Mouse (Mus musculus): ENCODE measurements around the gene Tppp2. TPM values are rescaled to one million over a fixed set of nuclear protein-coding genes. Genes with fewer than 3 reads are reported as not detected.

The Tppp2 gene
- polyA plus RNA-seq, 1 experiment from 2014 or later: not detected

DNA sequence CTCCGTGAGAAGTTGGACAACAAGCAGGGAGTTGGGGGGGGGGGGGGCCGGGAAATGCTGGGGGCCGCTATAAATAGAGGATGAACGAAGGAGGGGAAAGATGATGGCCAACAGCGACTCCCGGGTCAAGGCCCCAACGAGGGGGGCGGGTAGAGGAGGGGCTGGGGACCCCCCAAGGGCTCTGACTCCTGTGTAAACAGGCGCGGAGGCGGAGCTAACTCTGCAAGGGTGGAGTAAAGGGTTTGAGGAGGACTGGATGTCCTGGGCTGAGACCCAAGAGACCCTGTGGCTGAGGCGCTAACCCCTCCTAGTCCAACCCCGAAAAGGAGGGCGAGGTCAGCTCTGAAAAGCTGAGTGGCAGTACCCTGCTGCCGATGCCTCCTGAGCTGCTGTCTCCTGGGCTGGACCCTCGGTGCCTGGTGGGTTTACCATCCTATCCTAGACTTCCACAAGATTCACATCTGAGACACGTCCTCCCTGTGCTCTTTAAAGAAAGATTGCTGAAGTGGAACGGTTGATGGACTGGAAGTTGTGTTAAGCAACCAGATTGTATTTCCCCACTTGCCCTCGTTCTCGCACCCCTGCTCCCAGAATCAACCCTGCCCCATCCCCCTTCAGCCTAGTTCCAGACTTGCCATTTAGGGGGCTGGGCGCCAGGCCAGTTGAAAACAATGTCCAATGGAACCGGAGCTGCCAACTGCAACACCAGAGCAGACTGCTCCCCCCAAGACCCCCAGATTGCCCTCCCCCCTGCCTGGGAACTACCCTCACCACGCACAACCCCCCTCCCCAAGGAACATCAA lies 4.1 kb upstream of the Tppp2 start, which contains the start of gene Ndrg2:
Gene Ndrg2 (minus strand): TSS at position 199 of the 803 bp plus-strand sequence.
- Histone ChIP-seq H3K4me1 (replicated peaks; ENCODE audit: control insufficient read depth, insufficient read depth, low read length) (peaks cover 3% of the 10 kb centered on the region; the same call in 1 of the 2 replicates), H3K9ac (ENCODE audit: low read length) (peak within 1 kb of the TSS; percentile 61), H3K4me3 (ENCODE audit: low read depth, low read length) (peak within 1 kb of the TSS; percentile 49), H3K36me3 (ENCODE audit: control insufficient read depth, insufficient read depth, low read length) (no peaks in the 10 kb centered on the region), H3K9me3 (ENCODE audit: control insufficient read depth, low read length) (no peaks in the 10 kb centered on the region), H3K4me2 (ENCODE audit: low read depth, low read length, severe bottlenecking) (peak within 1 kb of the TSS; percentile 99), H3K27me3 (ENCODE audit: control insufficient read depth, insufficient read depth, low read length) (peaks cover 3% of the 10 kb centered on the region), H3K27ac (ENCODE audit: low read depth, low read length) (no peak within 1 kb of the TSS)
- DNase-seq (ENCODE audit: low spot score): peak; percentile 65
- whole genome bisulfite sequencing: 1% methylated on average over 23 of the region's 23 CpGs
- peak; percentile 75 for ATAC-seq (replicated peaks; ENCODE audit: low FRiP score)

DNA sequence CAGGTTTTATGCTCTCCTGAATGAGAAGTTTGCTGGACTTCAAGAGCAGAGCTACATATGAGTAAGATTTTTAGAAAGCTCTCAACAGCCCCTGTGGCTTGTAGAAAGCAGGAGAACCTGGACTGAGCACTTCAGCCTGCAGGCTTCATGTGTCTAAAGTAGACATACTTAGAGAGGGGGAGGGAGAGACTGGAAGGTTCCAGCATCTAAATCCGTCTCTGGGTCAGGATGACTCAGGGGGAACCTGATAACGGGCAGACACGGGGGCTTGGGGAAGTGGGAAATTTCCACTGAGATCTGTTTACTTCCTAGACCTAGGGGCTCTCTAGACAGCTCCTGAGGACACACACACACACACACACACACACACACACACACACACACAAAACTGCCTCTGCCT lies 3.2 kb upstream of the Tppp2 start:
- H3K4me2 ChIP-seq (ENCODE audit: low read depth, low read length, severe bottlenecking): no peak overlapping the region
- peaks cover 3% of the 10 kb centered on the region for H3K27me3 ChIP-seq (ENCODE audit: control insufficient read depth, insufficient read depth, low read length)
- no peak overlapping the region for H3K9ac ChIP-seq (ENCODE audit: low read length)
- ATAC-seq (replicated peaks; ENCODE audit: low FRiP score): no peak
- H3K4me3 ChIP-seq (ENCODE audit: low read depth, low read length): no peak overlapping the region
- no peak overlapping the region for H3K27ac ChIP-seq (ENCODE audit: low read depth, low read length)
- 46% methylated on average over 3 of the region's 3 CpGs for WGBS
- H3K4me1 ChIP-seq (replicated peaks; ENCODE audit: control insufficient read depth, insufficient read depth, low read length): peaks cover 3% of the 10 kb centered on the region; the same call in 1 of the 2 replicates
- H3K9me3 ChIP-seq (ENCODE audit: control insufficient read depth, low read length): no peaks in the 10 kb centered on the region
- no peaks in the 10 kb centered on the region for H3K36me3 ChIP-seq (ENCODE audit: control insufficient read depth, insufficient read depth, low read length)
- no peak for DNase-seq (ENCODE audit: low spot score)

DNA sequence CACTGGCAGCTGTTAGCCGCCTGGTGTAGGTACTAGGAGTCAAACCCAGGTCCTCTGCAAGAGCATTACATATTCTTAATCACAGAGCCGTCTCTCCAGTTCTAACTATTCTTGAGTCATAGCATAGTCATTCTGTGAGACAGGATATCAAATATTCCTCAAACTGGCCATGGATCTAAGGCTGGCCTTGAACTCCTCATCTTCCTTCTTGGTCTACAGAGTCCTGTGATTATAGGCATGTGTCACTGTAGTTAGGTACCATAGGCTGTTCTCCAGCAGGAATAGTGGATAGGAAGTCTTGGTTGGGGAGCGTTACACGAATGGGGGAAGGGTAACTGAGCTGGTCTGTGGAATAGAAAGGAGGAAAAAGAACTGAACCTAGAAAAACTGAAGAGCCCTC lies 1.7 kb upstream of the Tppp2 start:
- ATAC-seq (replicated peaks; ENCODE audit: low FRiP score): no peak
- Histone ChIP-seq H3K9ac (ENCODE audit: low read length) (no peak overlapping the region), H3K4me2 (ENCODE audit: low read depth, low read length, severe bottlenecking) (no peak overlapping the region), H3K27ac (ENCODE audit: low read depth, low read length) (no peak overlapping the region), H3K4me3 (ENCODE audit: low read depth, low read length) (no peak overlapping the region), H3K36me3 (ENCODE audit: control insufficient read depth, insufficient read depth, low read length) (no peaks in the 10 kb centered on the region), H3K4me1 (replicated peaks; ENCODE audit: control insufficient read depth, insufficient read depth, low read length) (peaks cover 3% of the 10 kb centered on the region; the same call in 1 of the 2 replicates), H3K27me3 (ENCODE audit: control insufficient read depth, insufficient read depth, low read length) (peaks cover 3% of the 10 kb centered on the region), H3K9me3 (ENCODE audit: control insufficient read depth, low read length) (no peaks in the 10 kb centered on the region)
- 79% methylated on average over 4 of the region's 4 CpGs for WGBS
- DNase-seq (ENCODE audit: low spot score): no peak

DNA sequence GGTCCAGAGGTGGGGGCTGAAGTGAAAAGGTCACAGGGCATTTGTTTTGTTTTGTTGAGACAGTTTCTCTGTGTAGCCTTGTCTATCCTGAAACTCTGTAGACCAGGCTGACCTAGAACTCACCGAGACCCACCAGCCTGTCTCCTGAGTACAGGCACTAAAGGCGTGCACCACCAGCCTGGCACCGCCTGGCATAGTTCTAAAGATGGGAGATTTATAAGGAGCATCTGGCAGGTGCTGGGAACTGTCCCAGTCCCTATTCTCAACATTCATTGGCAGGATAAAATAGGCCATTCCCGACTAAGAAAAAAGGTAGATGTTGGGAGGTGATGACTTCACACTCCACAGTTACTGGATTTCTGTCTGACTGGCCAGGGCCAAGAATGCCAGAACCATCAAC lies 741 bp downstream of the Tppp2 start:
- H3K27me3 ChIP-seq (ENCODE audit: control insufficient read depth, insufficient read depth, low read length): no peaks in the 10 kb centered on the region
- DNase-seq (ENCODE audit: low spot score): no peak
- H3K27ac ChIP-seq (ENCODE audit: low read depth, low read length): no peak overlapping the region
- no peak overlapping the region for H3K4me3 ChIP-seq (ENCODE audit: low read depth, low read length)
- H3K4me2 ChIP-seq (ENCODE audit: low read depth, low read length, severe bottlenecking): no peak overlapping the region
- 83% methylated on average over 4 of the region's 4 CpGs for WGBS
- H3K9ac ChIP-seq (ENCODE audit: low read length): no peak overlapping the region
- H3K36me3 ChIP-seq (ENCODE audit: control insufficient read depth, insufficient read depth, low read length): no peaks in the 10 kb centered on the region
- H3K9me3 ChIP-seq (ENCODE audit: control insufficient read depth, low read length): no peaks in the 10 kb centered on the region
- no peak for ATAC-seq (replicated peaks; ENCODE audit: low FRiP score)
- H3K4me1 ChIP-seq (replicated peaks; ENCODE audit: control insufficient read depth, insufficient read depth, low read length): peaks cover 3% of the 10 kb centered on the region; the same call in 1 of the 2 replicates

DNA sequence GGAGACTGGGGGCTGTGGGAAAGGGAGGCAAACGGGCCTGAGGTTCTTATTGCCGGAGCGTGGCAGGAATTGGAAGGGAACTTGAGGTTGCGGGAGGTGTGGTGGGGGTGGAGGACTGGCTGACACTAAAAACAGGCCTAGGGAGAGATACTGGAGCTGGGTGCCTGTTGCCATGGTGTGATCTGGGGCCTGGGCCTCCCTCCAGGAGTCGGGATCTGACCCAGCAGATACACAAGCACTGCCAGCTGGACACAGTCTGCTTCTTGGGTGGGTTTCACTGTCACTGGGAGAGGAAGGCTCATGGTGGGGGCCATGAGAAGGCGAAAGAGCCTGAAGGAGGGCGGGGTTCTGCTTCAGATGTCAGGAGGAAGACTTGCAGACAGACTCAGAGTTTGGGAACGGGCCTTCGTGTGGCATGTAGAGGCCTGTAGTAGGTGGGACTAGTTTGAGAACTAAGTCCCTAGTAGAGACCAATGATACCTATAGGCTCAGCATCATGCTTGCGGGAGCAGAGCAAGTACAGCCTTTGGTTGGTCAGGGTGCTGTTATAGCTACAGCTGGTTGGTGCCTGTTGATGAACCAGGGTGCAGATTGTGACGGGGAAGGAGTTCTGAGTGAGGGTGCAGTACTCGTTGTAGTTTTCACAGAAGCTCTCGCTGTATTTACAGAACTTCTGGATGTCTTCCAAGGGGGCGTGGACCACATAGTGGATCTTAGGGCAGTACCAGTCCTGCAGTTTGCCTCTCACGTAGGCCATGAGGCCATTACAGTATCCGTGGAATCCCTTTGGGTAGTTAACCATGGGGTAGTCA lies 3.7 kb downstream of the Tppp2 start:
- no peaks in the 10 kb centered on the region for H3K9me3 ChIP-seq (ENCODE audit: control insufficient read depth, low read length)
- H3K9ac ChIP-seq (ENCODE audit: low read length): no peak overlapping the region
- no peak overlapping the region for H3K4me3 ChIP-seq (ENCODE audit: low read depth, low read length)
- DNase-seq (ENCODE audit: low spot score) (no peak), ATAC-seq (replicated peaks; ENCODE audit: low FRiP score) (no peak)
- H3K27ac ChIP-seq (ENCODE audit: low read depth, low read length): no peak overlapping the region
- WGBS: 86% methylated on average over 16 of the region's 16 CpGs
- H3K4me1 ChIP-seq (replicated peaks; ENCODE audit: control insufficient read depth, insufficient read depth, low read length): no peaks in the 10 kb centered on the region
- H3K27me3 ChIP-seq (ENCODE audit: control insufficient read depth, insufficient read depth, low read length): no peaks in the 10 kb centered on the region
- H3K36me3 ChIP-seq (ENCODE audit: control insufficient read depth, insufficient read depth, low read length): no peaks in the 10 kb centered on the region
- no peak overlapping the region for H3K4me2 ChIP-seq (ENCODE audit: low read depth, low read length, severe bottlenecking)

DNA sequence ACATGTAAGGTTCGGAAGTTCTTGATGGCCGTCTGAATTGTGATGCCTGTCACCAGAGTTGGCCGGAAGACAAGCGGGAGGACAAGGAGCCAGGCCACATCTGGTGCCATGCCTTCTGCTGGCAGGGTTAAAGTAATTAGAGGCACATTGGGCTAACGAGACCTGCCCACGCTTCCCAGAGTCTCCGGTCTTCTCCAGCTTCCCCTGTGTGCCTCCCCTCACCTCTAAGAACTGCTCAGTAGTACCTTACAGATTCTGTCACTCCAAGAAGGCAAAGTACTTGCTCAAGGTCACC lies 4.3 kb downstream of the Tppp2 start, which contains the start of gene Rnase13:
Gene Rnase13 (minus strand): TSS at position 203 of the 295 bp plus-strand sequence.
- Histone ChIP-seq H3K9me3 (ENCODE audit: control insufficient read depth, low read length) (no peaks in the 10 kb centered on the region), H3K27me3 (ENCODE audit: control insufficient read depth, insufficient read depth, low read length) (no peaks in the 10 kb centered on the region), H3K4me2 (ENCODE audit: low read depth, low read length, severe bottlenecking) (no peak within 1 kb of the TSS), H3K9ac (ENCODE audit: low read length) (no peak within 1 kb of the TSS), H3K36me3 (ENCODE audit: control insufficient read depth, insufficient read depth, low read length) (no peaks in the 10 kb centered on the region), H3K4me1 (replicated peaks; ENCODE audit: control insufficient read depth, insufficient read depth, low read length) (no peaks in the 10 kb centered on the region), H3K27ac (ENCODE audit: low read depth, low read length) (no peak within 1 kb of the TSS), H3K4me3 (ENCODE audit: low read depth, low read length) (no peak within 1 kb of the TSS)
- WGBS: 93% methylated on average over 7 of the region's 7 CpGs
- no peak for ATAC-seq (replicated peaks; ENCODE audit: low FRiP score)
- DNase-seq (ENCODE audit: low spot score): no peak

DNA sequence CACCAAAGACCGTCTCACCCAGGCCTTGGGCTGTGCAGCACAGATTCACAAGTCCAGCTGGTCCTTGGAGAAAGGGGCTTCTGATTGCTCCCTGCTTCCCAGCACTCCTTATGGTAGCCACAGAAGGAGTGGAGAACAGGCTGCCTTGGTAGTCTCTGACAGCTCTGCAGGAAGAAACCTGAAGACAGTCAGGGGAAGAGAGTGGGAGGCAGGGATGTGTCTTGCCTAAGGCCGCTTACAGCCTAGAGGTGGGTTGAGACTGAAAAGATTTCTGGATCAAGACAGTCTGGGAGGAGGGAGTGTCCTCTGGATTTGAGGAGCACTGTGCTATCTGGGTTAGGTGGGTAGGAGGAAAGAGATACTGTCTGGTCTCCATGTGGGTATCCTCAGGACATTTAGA lies 4.7 kb downstream of the Tppp2 start:
- 88% methylated on average over 2 of the region's 2 CpGs for whole genome bisulfite sequencing

DNA sequence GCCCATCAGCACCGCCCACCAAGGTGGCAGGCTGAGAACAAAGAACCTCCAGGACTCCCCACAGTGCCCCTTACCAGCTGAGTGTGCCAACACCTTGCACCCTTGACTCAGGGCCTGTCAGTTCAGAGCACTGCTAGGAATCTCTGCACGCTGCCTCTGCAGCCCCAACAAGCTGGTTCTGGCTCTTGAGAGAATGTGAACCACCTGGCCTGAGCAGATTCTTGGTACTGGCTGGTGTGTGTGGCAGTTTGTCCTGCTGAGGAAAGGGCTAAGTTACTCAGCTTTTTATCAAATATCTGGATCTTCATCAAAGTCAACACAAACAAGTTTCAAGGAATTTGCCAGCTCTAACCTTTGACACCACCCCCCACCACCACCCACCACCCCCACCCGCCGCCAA lies 5.3 kb downstream of the Tppp2 start:
- Histone ChIP-seq H3K27ac (ENCODE audit: low read depth, low read length) (no peak overlapping the region), H3K4me3 (ENCODE audit: low read depth, low read length) (no peak overlapping the region), H3K36me3 (ENCODE audit: control insufficient read depth, insufficient read depth, low read length) (no peaks in the 10 kb centered on the region), H3K27me3 (ENCODE audit: control insufficient read depth, insufficient read depth, low read length) (no peaks in the 10 kb centered on the region), H3K9me3 (ENCODE audit: control insufficient read depth, low read length) (no peaks in the 10 kb centered on the region), H3K4me2 (ENCODE audit: low read depth, low read length, severe bottlenecking) (no peak overlapping the region), H3K9ac (ENCODE audit: low read length) (no peak overlapping the region), H3K4me1 (replicated peaks; ENCODE audit: control insufficient read depth, insufficient read depth, low read length) (no peaks in the 10 kb centered on the region)
- 80% methylated on average over 4 of the region's 4 CpGs for WGBS
- ATAC-seq (replicated peaks; ENCODE audit: low FRiP score) (no peak), DNase-seq (ENCODE audit: low spot score) (no peak)

More for the DNA sequence above, 4.7 kb downstream of the Tppp2 start:
- Histone ChIP-seq H3K9ac (ENCODE audit: low read length) (no peak overlapping the region), H3K36me3 (ENCODE audit: control insufficient read depth, insufficient read depth, low read length) (no peaks in the 10 kb centered on the region), H3K9me3 (ENCODE audit: control insufficient read depth, low read length) (no peaks in the 10 kb centered on the region), H3K4me3 (ENCODE audit: low read depth, low read length) (no peak overlapping the region), H3K27ac (ENCODE audit: low read depth, low read length) (no peak overlapping the region), H3K27me3 (ENCODE audit: control insufficient read depth, insufficient read depth, low read length) (no peaks in the 10 kb centered on the region), H3K4me2 (ENCODE audit: low read depth, low read length, severe bottlenecking) (no peak overlapping the region), H3K4me1 (replicated peaks; ENCODE audit: control insufficient read depth, insufficient read depth, low read length) (no peaks in the 10 kb centered on the region)
- ATAC-seq (replicated peaks; ENCODE audit: low FRiP score): no peak
- DNase-seq (ENCODE audit: low spot score): no peak
